Mouse (Mus musculus) urinary bladder, postnatal 0 days (tissue): ENCODE data around the gene Obox3. TPM values are rescaled to one million over a fixed set of nuclear protein-coding genes. Genes with fewer than 3 reads are reported as not detected.

Experiments
- polyA plus RNA-seq: library from polyadenylated mRNA; unstranded; fragments of >200 nt; fragmentation: Nextera tagmentation; extraction: Ambion mirVana; gene quantifications from 2 replicates; pipeline ENCODE4 v1.2.1, GENCODE M21; 2015

The Obox3 gene
- not detected in 2 replicates for polyA plus RNA-seq

GRCm38 (mm10) chr7:15639802-15640201, at the start of gene Obox3:
Obox3 (minus strand) TSS chr7:15639902.

Other genes starting within 250 kb of the Obox3 start
- gene Obox5, start 110.2 kb upstream of the Obox3 start, polyA plus RNA-seq = not detected in 2 replicates
- not detected in 2 replicates for gene Obox6, start 199.8 kb upstream of the Obox3 start, polyA plus RNA-seq
- not detected in 2 replicates for gene Crx, start 240.1 kb upstream of the Obox3 start, polyA plus RNA-seq
- gene Crxos, start 242.7 kb upstream of the Obox3 start, polyA plus RNA-seq = not detected in 2 replicates